Mouse (Mus musculus): ENCODE measurements around the gene Tspan32.

Gene Tspan32

GRCm38 (mm10) chr7:143008370-143008926, 3.6 kb downstream of the Tspan32 start:
- no peak for DNase-seq

- DNase-seq = no peak
Measured at GRCm38 (mm10) chr7:143008996-143009665, 4.3 kb downstream of the Tspan32 start.

GRCm38 (mm10) chr7:143009996-143010395, 5.2 kb downstream of the Tspan32 start:
- DNase-seq = no peak

- no peak for DNase-seq
Measured at GRCm38 (mm10) chr7:143011226-143011625, 6.4 kb downstream of the Tspan32 start.

GRCm38 (mm10) chr7:143012230-143012875, 7.5 kb downstream of the Tspan32 start:
- peak; percentile 35 for DNase-seq

GRCm38 (mm10) chr7:143013420-143014178, 8.8 kb downstream of the Tspan32 start:
- peak; percentile 30 for DNase-seq

GRCm38 (mm10) chr7:143014862-143015659, 10.2 kb downstream of the Tspan32 start:
- DNase-seq = no peak

- DNase-seq = no peak
Measured at GRCm38 (mm10) chr7:143015755-143016423, 11.0 kb downstream of the Tspan32 start.

GRCm38 (mm10) chr7:143016424-143017142, 11.7 kb downstream of the Tspan32 start:
- no peak for DNase-seq

- DNase-seq = no peak
Measured at GRCm38 (mm10) chr7:143017181-143017580, 12.3 kb downstream of the Tspan32 start.

- DNase-seq = no peak
Measured at GRCm38 (mm10) chr7:143020040-143020439, 15.2 kb downstream of the Tspan32 start.

- no peak for DNase-seq
Measured at GRCm38 (mm10) chr7:143020764-143021163, 15.9 kb downstream of the Tspan32 start.

GRCm38 (mm10) chr7:143021356-143022164, 16.7 kb downstream of the Tspan32 start:
- DNase-seq = no peak

- no peak for DNase-seq
Measured at GRCm38 (mm10) chr7:143023499-143023898, 18.7 kb downstream of the Tspan32 start.

- DNase-seq = no peak
Measured at GRCm38 (mm10) chr7:143024293-143024692, 19.4 kb downstream of the Tspan32 start.

GRCm38 (mm10) chr7:143025496-143025895, 20.6 kb downstream of the Tspan32 start:
- no peak for DNase-seq

- DNase-seq = no peak
Measured at GRCm38 (mm10) chr7:143027196-143027595, 22.4 kb downstream of the Tspan32 start.

- no peak for DNase-seq
Measured at GRCm38 (mm10) chr7:143031816-143032215, 27.0 kb downstream of the Tspan32 start.

- DNase-seq = no peak
Measured at GRCm38 (mm10) chr7:143033581-143033980, 28.7 kb downstream of the Tspan32 start.

GRCm38 (mm10) chr7:143034112-143034511, 29.3 kb downstream of the Tspan32 start:
- DNase-seq = no peak
